Mouse (Mus musculus) midbrain, embryonic 13.5 days (tissue): ENCODE results near the gene Apaf1. TPM values are rescaled to one million over a fixed set of nuclear protein-coding genes. Genes with fewer than 3 reads are reported as not detected.

Source experiments
- ATAC-seq: fragments of 200-750 bp; cut with Nextera tagmentation; 2 replicates; pipeline ENCODE4 v1.8.0; 2017; ENCODE audit warnings: mild to moderate bottlenecking, moderate TSS enrichment, moderate library complexity
- H3K27ac ChIP-seq: fragments of 300-500 bp; sonication (generic); 2 replicates; pipeline ENCODE4 v1.5.1; 2015; ENCODE audit warnings: inconsistent platforms, mild to moderate bottlenecking, moderate library complexity
- H3K27me3 ChIP-seq: fragments of 300-500 bp; sonication (generic); 2 replicates; pipeline ENCODE4 v1.6.1; 2015; ENCODE audit warnings: mild to moderate bottlenecking, inconsistent platforms
- H3K36me3 ChIP-seq: fragments of 300-500 bp; sonication (generic); 2 replicates; pipeline ENCODE4 v1.6.1; 2015; ENCODE audit warnings: mild to moderate bottlenecking, inconsistent platforms
- H3K4me1 ChIP-seq: fragments of 300-500 bp; sonication (generic); replicated peaks from 2 replicates; pipeline ENCODE4 v1.6.1; 2015; ENCODE audit warnings: inconsistent platforms
- H3K4me2 ChIP-seq: fragments of 300-500 bp; sonication (generic); replicated peaks from 2 replicates; pipeline ENCODE4 v1.6.1; 2015; ENCODE audit warnings: moderate library complexity, mild to moderate bottlenecking, inconsistent platforms
- H3K4me3 ChIP-seq: fragments of 300-500 bp; sonication (generic); replicated peaks from 2 replicates; pipeline ENCODE4 v1.5.1; 2015; ENCODE audit warnings: mild to moderate bottlenecking, inconsistent platforms
- H3K9ac ChIP-seq: fragments of 300-500 bp; sonication (generic); replicated peaks from 2 replicates; pipeline ENCODE4 v1.6.1; 2015; ENCODE audit warnings: mild to moderate bottlenecking, inconsistent platforms
- H3K9me3 ChIP-seq: fragments of 300-500 bp; sonication (generic); 2 replicates; pipeline ENCODE4 v1.6.1; 2016; ENCODE audit warnings: mild to moderate bottlenecking, inconsistent platforms
- WGBS: fragments of 180-500 bp; shearing (Covaris S2); methylation state at CpG from one replicate; pipeline ENCODE4 v1.1.7; 2015; 5-methylcytosine and 5-hydroxymethylcytosine counted together
- polyA plus RNA-seq: library from polyadenylated mRNA; unstranded; fragments of >200 nt; fragmentation: Nextera tagmentation; extraction: Ambion mirVana; gene quantifications from 2 replicates; pipeline ENCODE4 v1.2.1, GENCODE M21; 2015

Gene Apaf1
- polyA plus RNA-seq, 1 experiment from 2014 or later = 20.1 TPM

- Histone ChIP-seq H3K4me1 (no peaks in the 10 kb centered on the region), H3K4me2 (no peak overlapping the region), H3K9me3 (no peaks in the 10 kb centered on the region), H3K9ac (no peak overlapping the region), H3K27ac (no peak overlapping the region), H3K4me3 (no peak overlapping the region), H3K36me3 (peaks cover 54% of the 10 kb centered on the region), H3K27me3 (no peaks in the 10 kb centered on the region)
- no peak for ATAC-seq
- WGBS = 90% methylated on average over 3 of the region's 3 CpGs
Observed at GRCm38 (mm10) chr10:91073345-91073744, 9.2 kb downstream of the Apaf1 start.

GRCm38 (mm10) chr10:91071768-91072167 lies 10.8 kb downstream of the Apaf1 start:
- no peak overlapping the region for H3K4me2 ChIP-seq
- H3K27ac ChIP-seq = no peak overlapping the region
- ATAC-seq = no peak
- no peaks in the 10 kb centered on the region for H3K27me3 ChIP-seq
- 44% methylated on average over 1 of the region's 1 CpGs for WGBS
- no peak overlapping the region for H3K9ac ChIP-seq
- H3K4me3 ChIP-seq = no peak overlapping the region
- peaks cover 52% of the 10 kb centered on the region for H3K36me3 ChIP-seq
- H3K9me3 ChIP-seq = no peaks in the 10 kb centered on the region
- H3K4me1 ChIP-seq = no peaks in the 10 kb centered on the region

GRCm38 (mm10) chr10:91062355-91062754 lies 20.2 kb downstream of the Apaf1 start:
- Histone ChIP-seq H3K9ac (no peak overlapping the region), H3K27ac (no peak overlapping the region), H3K4me2 (no peak overlapping the region), H3K36me3 (peaks cover 55% of the 10 kb centered on the region), H3K4me1 (no peaks in the 10 kb centered on the region), H3K9me3 (no peaks in the 10 kb centered on the region), H3K27me3 (no peaks in the 10 kb centered on the region), H3K4me3 (no peak overlapping the region)
- WGBS = 95% methylated on average over 6 of the region's 6 CpGs
- ATAC-seq = no peak

- Histone ChIP-seq H3K36me3 (peaks cover 44% of the 10 kb centered on the region), H3K4me2 (no peak overlapping the region), H3K27me3 (no peaks in the 10 kb centered on the region), H3K4me1 (no peaks in the 10 kb centered on the region), H3K9ac (no peak overlapping the region), H3K27ac (no peak overlapping the region), H3K4me3 (no peak overlapping the region), H3K9me3 (no peaks in the 10 kb centered on the region)
- peak; percentile 58; the same call in 1 of the 2 replicates for ATAC-seq
- 42% methylated on average over 5 of the region's 5 CpGs for WGBS
Observed at GRCm38 (mm10) chr10:91060742-91061141, 21.8 kb downstream of the Apaf1 start.

- no peak for ATAC-seq
- H3K4me3 ChIP-seq = no peak overlapping the region
- peaks cover 58% of the 10 kb centered on the region for H3K36me3 ChIP-seq
- H3K9me3 ChIP-seq = no peaks in the 10 kb centered on the region
- no peaks in the 10 kb centered on the region for H3K27me3 ChIP-seq
- no peak overlapping the region for H3K4me2 ChIP-seq
- H3K9ac ChIP-seq = no peak overlapping the region
- no peaks in the 10 kb centered on the region for H3K4me1 ChIP-seq
- no peak overlapping the region for H3K27ac ChIP-seq
Observed at GRCm38 (mm10) chr10:91052734-91053133, 29.8 kb downstream of the Apaf1 start.

GRCm38 (mm10) chr10:91051156-91051555 lies 31.4 kb downstream of the Apaf1 start:
- no peak for ATAC-seq
- Histone ChIP-seq H3K27me3 (no peaks in the 10 kb centered on the region), H3K4me3 (no peak overlapping the region), H3K4me2 (no peak overlapping the region), H3K4me1 (no peaks in the 10 kb centered on the region), H3K9me3 (no peaks in the 10 kb centered on the region), H3K9ac (no peak overlapping the region), H3K36me3 (peaks cover 72% of the 10 kb centered on the region), H3K27ac (no peak overlapping the region)
- WGBS = 93% methylated on average over 3 of the region's 3 CpGs

- ATAC-seq = no peak
- Histone ChIP-seq H3K27me3 (no peaks in the 10 kb centered on the region), H3K4me3 (no peak overlapping the region), H3K9ac (no peak overlapping the region), H3K27ac (no peak overlapping the region), H3K4me1 (no peaks in the 10 kb centered on the region), H3K36me3 (peaks cover 64% of the 10 kb centered on the region), H3K4me2 (no peak overlapping the region), H3K9me3 (no peaks in the 10 kb centered on the region)
- 94% methylated on average over 4 of the region's 4 CpGs for WGBS
Observed at GRCm38 (mm10) chr10:91049696-91050095, 32.9 kb downstream of the Apaf1 start.

- no peak overlapping the region for H3K27ac ChIP-seq
- 23% methylated on average over 8 of the region's 8 CpGs for WGBS
- peak; percentile 67 for ATAC-seq
- no peaks in the 10 kb centered on the region for H3K9me3 ChIP-seq
- H3K4me1 ChIP-seq = no peaks in the 10 kb centered on the region
- H3K9ac ChIP-seq = no peak overlapping the region
- no peaks in the 10 kb centered on the region for H3K27me3 ChIP-seq
- H3K36me3 ChIP-seq = peaks cover 32% of the 10 kb centered on the region
- no peak overlapping the region for H3K4me2 ChIP-seq
- no peak overlapping the region for H3K4me3 ChIP-seq
Observed at GRCm38 (mm10) chr10:91033942-91034341, 48.6 kb downstream of the Apaf1 start.

- ATAC-seq = peak; percentile 86
Observed at GRCm38 (mm10) chr10:91032399-91032798, 50.2 kb downstream of the Apaf1 start.

GRCm38 (mm10) chr10:91031176-91031575 lies 51.4 kb downstream of the Apaf1 start:
- no peaks in the 10 kb centered on the region for H3K27me3 ChIP-seq
- H3K36me3 ChIP-seq = peaks cover 16% of the 10 kb centered on the region
- H3K9ac ChIP-seq = no peak overlapping the region
- no peak overlapping the region for H3K4me2 ChIP-seq
- 91% methylated on average over 9 of the region's 9 CpGs for WGBS
- ATAC-seq = no peak
- no peaks in the 10 kb centered on the region for H3K4me1 ChIP-seq
- no peak overlapping the region for H3K4me3 ChIP-seq
- no peak overlapping the region for H3K27ac ChIP-seq
- H3K9me3 ChIP-seq = no peaks in the 10 kb centered on the region

More at GRCm38 (mm10) chr10:91032399-91032798, 50.2 kb downstream of the Apaf1 start:
- WGBS = 13% methylated on average over 4 of the region's 4 CpGs
- H3K9me3 ChIP-seq = no peaks in the 10 kb centered on the region
- no peaks in the 10 kb centered on the region for H3K27me3 ChIP-seq
- H3K27ac ChIP-seq = no peak overlapping the region
- H3K9ac ChIP-seq = no peak overlapping the region
- H3K4me3 ChIP-seq = no peak overlapping the region
- no peak overlapping the region for H3K4me2 ChIP-seq
- no peaks in the 10 kb centered on the region for H3K4me1 ChIP-seq
- peaks cover 24% of the 10 kb centered on the region for H3K36me3 ChIP-seq

GRCm38 (mm10) chr10:91029002-91029539 lies 53.5 kb downstream of the Apaf1 start:
- Histone ChIP-seq H3K36me3 (peaks cover 12% of the 10 kb centered on the region), H3K4me1 (no peaks in the 10 kb centered on the region), H3K4me3 (no peak overlapping the region), H3K4me2 (no peak overlapping the region), H3K9me3 (no peaks in the 10 kb centered on the region), H3K27ac (no peak overlapping the region), H3K9ac (no peak overlapping the region), H3K27me3 (no peaks in the 10 kb centered on the region)
- no peak for ATAC-seq

- Histone ChIP-seq H3K27me3 (no peaks in the 10 kb centered on the region), H3K36me3 (peaks cover 12% of the 10 kb centered on the region), H3K9ac (no peak overlapping the region), H3K4me1 (no peaks in the 10 kb centered on the region), H3K4me2 (no peak overlapping the region), H3K27ac (no peak overlapping the region), H3K4me3 (no peak overlapping the region), H3K9me3 (no peaks in the 10 kb centered on the region)
- 86% methylated on average over 5 of the region's 5 CpGs for WGBS
- no peak for ATAC-seq
Observed at GRCm38 (mm10) chr10:91027964-91028363, 54.6 kb downstream of the Apaf1 start.

- Histone ChIP-seq H3K4me1 (no peaks in the 10 kb centered on the region), H3K9ac (no peak overlapping the region), H3K4me3 (no peak overlapping the region), H3K27me3 (no peaks in the 10 kb centered on the region), H3K27ac (no peak overlapping the region), H3K4me2 (no peak overlapping the region), H3K9me3 (no peaks in the 10 kb centered on the region), H3K36me3 (peaks cover 12% of the 10 kb centered on the region)
- no peak for ATAC-seq
- WGBS = 98% methylated on average over 4 of the region's 4 CpGs
Observed at GRCm38 (mm10) chr10:91027468-91027867, 55.1 kb downstream of the Apaf1 start.
